Mouse (Mus musculus) olfactory bulb, adult 2 months (tissue): ENCODE data around the gene Cxadr.

Source experiments
- CTCF ChIP-seq: fragments of 200-500 bp; IDR thresholded peaks from 2 replicates; pipeline ENCODE4 v1.5.1; 2012; ENCODE audit warnings: low read depth, mild to moderate bottlenecking, low read length, moderate library complexity; ENCODE audit not compliant: insufficient read depth
- POLR2A ChIP-seq: fragments of 200-500 bp; IDR thresholded peaks from 2 replicates; pipeline ENCODE4 v1.6.1; 2012; ENCODE audit warnings: mild to moderate bottlenecking, low read depth, low read length, moderate library complexity; ENCODE audit not compliant: insufficient read depth

DNA sequence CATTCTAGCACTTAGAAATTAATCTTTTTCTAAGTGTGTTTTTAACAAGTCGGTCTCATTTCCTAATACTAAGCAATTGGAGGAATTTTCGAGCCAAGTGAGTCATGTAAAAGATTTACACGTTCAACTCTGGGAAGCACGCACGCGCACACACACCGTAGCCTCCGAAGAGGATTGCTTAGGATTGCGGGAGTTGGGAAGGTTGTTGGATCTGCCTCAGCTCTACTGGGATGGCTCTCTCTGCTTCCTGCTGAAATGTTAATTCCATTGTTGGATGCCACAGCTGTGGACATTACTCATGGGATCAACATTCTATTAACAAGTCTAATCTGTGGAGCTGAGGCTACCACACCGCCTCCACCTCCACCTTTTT is 1.4 kb downstream of the Cxadr start:
- TF ChIP-seq CTCF (no peak), POLR2A (no peak)
